Mouse (Mus musculus): Measurements from ENCODE around the gene Ano6.

Gene Ano6

GRCm38 (mm10) chr15:95858876-95859655, 68.4 kb downstream of the Ano6 start:
- DNase-seq, result no peak

GRCm38 (mm10) chr15:95863865-95864660, 73.4 kb downstream of the Ano6 start:
- DNase-seq, result no peak

- DNase-seq, result no peak
Observed at GRCm38 (mm10) chr15:95865311-95866100, 74.9 kb downstream of the Ano6 start.

GRCm38 (mm10) chr15:95868172-95868571, 77.5 kb downstream of the Ano6 start:
- DNase-seq, result no peak

- DNase-seq, result no peak
Observed at GRCm38 (mm10) chr15:95869611-95870010, 79.0 kb downstream of the Ano6 start.

- no peak for DNase-seq
Observed at GRCm38 (mm10) chr15:95871631-95872030, 81.0 kb downstream of the Ano6 start.

GRCm38 (mm10) chr15:95872447-95872846, 81.8 kb downstream of the Ano6 start:
- no peak for DNase-seq

GRCm38 (mm10) chr15:95873276-95873675, 82.6 kb downstream of the Ano6 start:
- DNase-seq, result no peak

GRCm38 (mm10) chr15:95874216-95874615, 83.6 kb downstream of the Ano6 start:
- no peak for DNase-seq

GRCm38 (mm10) chr15:95874726-95875125, 84.1 kb downstream of the Ano6 start:
- DNase-seq, result no peak

GRCm38 (mm10) chr15:95875898-95876297, 85.3 kb downstream of the Ano6 start:
- DNase-seq, result no peak

GRCm38 (mm10) chr15:95880616-95881151, 90.0 kb downstream of the Ano6 start:
- no peak for DNase-seq

- DNase-seq, result no peak
Observed at GRCm38 (mm10) chr15:95882436-95882835, 91.8 kb downstream of the Ano6 start.

- DNase-seq, result no peak
Observed at GRCm38 (mm10) chr15:95883559-95883958, 92.9 kb downstream of the Ano6 start.

GRCm38 (mm10) chr15:95884658-95885620, 94.3 kb downstream of the Ano6 start:
- no peak for DNase-seq

GRCm38 (mm10) chr15:95885953-95886820, 95.5 kb downstream of the Ano6 start:
- DNase-seq, result no peak

- DNase-seq, result no peak
Observed at GRCm38 (mm10) chr15:95887365-95887764, 96.7 kb downstream of the Ano6 start.

- DNase-seq, result no peak
Observed at GRCm38 (mm10) chr15:95888556-95888955, 97.9 kb downstream of the Ano6 start.

GRCm38 (mm10) chr15:95890368-95890767, 99.7 kb downstream of the Ano6 start:
- DNase-seq, result no peak

- no peak for DNase-seq
Observed at GRCm38 (mm10) chr15:95892171-95892570, 101.5 kb downstream of the Ano6 start.

- DNase-seq, result no peak
Observed at GRCm38 (mm10) chr15:95892929-95893328, 102.3 kb downstream of the Ano6 start.
